Mouse (Mus musculus) heart, postnatal 0 days (tissue): ENCODE data around the gene Serpinf1. TPM values are rescaled to one million over a fixed set of nuclear protein-coding genes. Genes with fewer than 3 reads are reported as not detected.

ENCODE experiments used
- ATAC-seq: fragments of 200-750 bp; cut with Nextera tagmentation; 2 replicates; pipeline ENCODE4 v1.8.0; 2017; ENCODE audit warnings: low read depth, moderate number of reproducible peaks, moderate library complexity; ENCODE audit not compliant: insufficient read depth
- DNase-seq: peaks from one replicate; pipeline ENCODE4 v3.0.0-alpha.2; 2016; ENCODE audit warnings: low spot score
- H3K27ac ChIP-seq: fragments of 300-500 bp; sonication (generic); 2 replicates; pipeline ENCODE4 v1.5.1; 2014; ENCODE audit warnings: low read depth, mild to moderate bottlenecking
- H3K27me3 ChIP-seq: fragments of 300-500 bp; sonication (generic); 2 replicates; pipeline ENCODE4 v1.6.1; 2014; ENCODE audit warnings: low read length, mixed read lengths; ENCODE audit not compliant: control insufficient read depth, insufficient read depth
- H3K36me3 ChIP-seq: fragments of 300-500 bp; sonication (generic); replicated peaks from 2 replicates; pipeline ENCODE4 v1.6.1; 2014; ENCODE audit warnings: low read length, mixed read lengths; ENCODE audit not compliant: control insufficient read depth, insufficient read depth
- H3K4me1 ChIP-seq: fragments of 300-500 bp; sonication (generic); 2 replicates; pipeline ENCODE4 v1.6.1; 2014; ENCODE audit warnings: antibody characterized with exemption; ENCODE audit not compliant: control insufficient read depth, insufficient read depth
- H3K4me2 ChIP-seq: fragments of 300-500 bp; sonication (generic); 2 replicates; pipeline ENCODE4 v1.6.1; 2014; ENCODE audit warnings: low read depth, mild to moderate bottlenecking, low read length, moderate library complexity
- H3K4me3 ChIP-seq: fragments of 300-500 bp; sonication (generic); 2 replicates; pipeline ENCODE4 v1.5.1; 2014; ENCODE audit warnings: low read depth, low read length
- H3K9ac ChIP-seq: fragments of 300-500 bp; sonication (generic); replicated peaks from 2 replicates; pipeline ENCODE4 v1.6.1; 2014; ENCODE audit warnings: low read depth, low read length, mixed read lengths
- H3K9me3 ChIP-seq: fragments of 300-500 bp; sonication (generic); replicated peaks from 2 replicates; pipeline ENCODE4 v1.6.1; 2016; ENCODE audit warnings: low read length; ENCODE audit not compliant: control insufficient read depth
- CTCF ChIP-seq: IDR thresholded peaks from 2 replicates; pipeline ENCODE4 v1.5.1; 2016; ENCODE audit warnings: antibody characterized with exemption, control low read depth, low read depth
- EP300 ChIP-seq: IDR thresholded peaks from 2 replicates; pipeline ENCODE4 v1.6.1; 2016; ENCODE audit warnings: antibody characterized with exemption, low read depth
- WGBS: fragments of 180-500 bp; shearing (Covaris S2); extraction: QIAGEN DNeasy Blood & Tissue Kit; methylation state at CpG from one replicate; pipeline ENCODE4 v1.1.7; 2014; 5-methylcytosine and 5-hydroxymethylcytosine counted together
- polyA plus RNA-seq: library from polyadenylated mRNA; unstranded; fragments of >200 nt; fragmentation: Nextera tagmentation; extraction: Ambion mirVana; gene quantifications from 2 replicates; pipeline ENCODE4 v1.2.1, GENCODE M21; 2015
- total RNA-seq: library from RNA; depleted of rRNA; stranded (reverse); fragments of >200 nt; gene quantifications from 2 replicates; pipeline ENCODE4 v1.2.3, GENCODE M21; 2014; ENCODE audit warnings: low replicate concordance

Gene Serpinf1
- total and polyA plus RNA-seq, 2 experiments from 2014 or later, result 20.4 to 112 TPM

DNA sequence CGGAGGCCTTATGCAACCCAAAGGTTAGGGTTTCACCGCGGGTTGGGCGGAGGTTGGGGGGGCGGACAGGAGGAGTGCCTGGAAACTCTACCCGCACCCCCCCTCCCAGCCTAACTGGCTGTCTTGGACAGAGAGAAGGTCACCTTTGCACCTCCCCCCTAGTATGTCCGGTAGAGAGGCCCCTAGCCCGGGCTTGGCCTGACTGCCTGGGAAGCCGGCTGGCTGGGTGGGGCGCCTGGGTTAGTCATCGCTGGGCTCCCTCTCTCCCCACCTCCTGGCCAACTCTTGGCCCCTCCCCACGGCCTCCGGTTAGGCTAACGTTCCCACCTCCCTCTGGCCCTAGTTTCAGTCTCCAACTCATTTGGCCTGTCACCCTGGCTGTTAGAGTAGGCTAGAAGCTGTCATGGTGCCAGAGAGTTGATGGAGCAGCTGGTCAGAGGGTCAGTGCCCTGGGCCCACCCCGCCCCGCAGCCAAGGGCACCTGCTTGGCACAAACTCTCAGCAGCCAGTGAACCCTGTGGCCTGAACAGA is 39.8 kb upstream of the Serpinf1 start:
- no peak for TF ChIP-seq EP300
- no peak for TF ChIP-seq CTCF
- peaks cover 27% of the 10 kb centered on the region for H3K4me1 ChIP-seq
- H3K27ac ChIP-seq, result peak overlapping the region; percentile 97
- H3K9ac ChIP-seq, result peak overlapping the region; percentile 93
- no peaks in the 10 kb centered on the region for H3K27me3 ChIP-seq
- peak; percentile 83 for DNase-seq
- peaks cover 27% of the 10 kb centered on the region for H3K36me3 ChIP-seq
- peak overlapping the region; percentile 65 for H3K4me2 ChIP-seq
- no peaks in the 10 kb centered on the region for H3K9me3 ChIP-seq
- peak overlapping the region; percentile 87 for H3K4me3 ChIP-seq
- ATAC-seq, result peak; percentile 28
- WGBS, result 1% methylated on average over 16 of the region's 16 CpGs

DNA sequence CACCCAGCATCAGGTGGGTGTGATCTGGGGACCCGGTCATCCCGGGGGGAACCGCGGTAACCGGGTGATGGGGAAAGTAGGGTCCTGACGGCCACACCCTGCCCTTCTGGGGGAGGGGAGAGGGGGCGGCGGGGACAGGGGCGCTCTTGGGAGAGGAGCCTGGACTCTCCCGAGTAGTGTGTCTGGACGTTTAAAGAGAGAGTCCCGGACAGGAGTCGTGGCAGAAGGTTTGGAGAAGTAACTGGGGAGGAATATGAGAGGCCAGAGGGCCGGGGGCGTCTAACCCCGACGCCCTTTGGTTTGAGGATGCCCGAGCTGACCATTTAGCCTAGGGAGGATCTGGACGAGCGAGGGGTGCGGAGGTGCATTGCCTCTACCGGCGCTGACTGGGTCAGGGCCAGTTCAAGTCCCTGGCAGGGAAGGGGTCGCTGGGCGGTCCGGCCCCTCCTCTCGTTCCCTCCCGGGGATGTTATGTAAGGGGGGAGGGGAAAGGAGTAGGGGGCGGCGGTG is 39.3 kb upstream of the Serpinf1 start:
- H3K27me3 ChIP-seq, result no peaks in the 10 kb centered on the region
- H3K27ac ChIP-seq, result peak overlapping the region; percentile 97
- H3K4me1 ChIP-seq, result peaks cover 27% of the 10 kb centered on the region
- under 1% methylated on average over 30 of the region's 30 CpGs for WGBS
- no peaks in the 10 kb centered on the region for H3K9me3 ChIP-seq
- H3K4me3 ChIP-seq, result peak overlapping the region; percentile 87
- H3K9ac ChIP-seq, result peak overlapping the region; percentile 93
- peak overlapping the region; percentile 65 for H3K4me2 ChIP-seq
- ATAC-seq (peak; percentile 1), DNase-seq (no peak)
- peaks cover 27% of the 10 kb centered on the region for H3K36me3 ChIP-seq
- TF ChIP-seq EP300 (no peak), CTCF (no peak)

DNA sequence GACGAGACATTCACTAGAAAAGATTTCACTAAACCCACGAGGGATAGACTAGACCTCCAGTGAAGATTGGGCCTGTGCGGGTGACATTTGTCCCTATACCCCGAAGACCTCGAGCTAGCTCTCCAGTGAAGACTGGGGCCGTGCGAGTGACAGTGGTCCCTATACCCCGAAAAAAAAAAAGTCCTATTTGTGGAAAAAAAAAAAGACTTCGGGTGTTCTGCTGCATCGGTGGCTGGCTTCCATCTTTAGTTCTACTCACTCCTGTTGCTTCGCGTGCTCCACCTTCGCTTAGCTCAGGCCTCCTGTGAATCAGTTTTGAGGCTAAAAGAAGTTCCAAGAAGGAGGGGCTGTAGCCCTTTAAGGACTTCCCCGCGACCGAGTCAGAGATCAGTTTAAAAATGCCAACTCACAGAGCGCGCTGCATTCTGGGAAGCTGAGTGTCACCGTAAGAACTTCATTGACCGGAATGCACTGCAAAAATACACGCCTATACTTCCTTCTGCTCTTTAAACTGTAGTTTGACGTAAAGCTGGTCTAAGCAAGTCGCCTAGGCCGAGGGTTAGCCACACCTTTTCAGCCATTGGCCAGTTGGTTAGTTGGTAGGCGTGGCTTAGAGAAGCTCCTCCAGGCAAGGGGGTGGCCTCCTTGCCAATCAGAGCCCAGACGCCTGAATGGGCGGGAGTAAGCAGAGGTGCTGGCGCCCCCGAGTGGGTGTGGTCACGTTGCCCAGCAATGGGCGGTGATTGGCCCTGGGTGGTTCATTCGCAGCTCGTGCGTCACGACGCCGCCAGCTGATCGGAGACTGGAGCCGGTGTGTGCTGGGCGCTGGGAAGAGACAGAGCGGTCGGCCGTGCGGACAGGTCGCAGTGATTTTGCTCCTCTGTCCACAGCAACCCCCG is 38.6 kb upstream of the Serpinf1 start, which contains the start of gene Tlcd2:
Gene Tlcd2, plus strand, starts transcription at position 872 of the 899 bp plus-strand sequence.
- DNase-seq (peak; percentile 100), ATAC-seq (peak; percentile 87)
- Histone ChIP-seq H3K27me3 (no peaks in the 10 kb centered on the region), H3K9me3 (no peaks in the 10 kb centered on the region), H3K4me2 (peak within 1 kb of the TSS; percentile 86), H3K4me3 (peak within 1 kb of the TSS; percentile 87), H3K27ac (peak within 1 kb of the TSS; percentile 97), H3K9ac (peak within 1 kb of the TSS; percentile 93), H3K36me3 (peaks cover 27% of the 10 kb centered on the region), H3K4me1 (peaks cover 27% of the 10 kb centered on the region)
- TF ChIP-seq EP300, result peak; percentile 44
- TF ChIP-seq CTCF, result no peak
- under 1% methylated on average over 46 of the region's 46 CpGs for WGBS

DNA sequence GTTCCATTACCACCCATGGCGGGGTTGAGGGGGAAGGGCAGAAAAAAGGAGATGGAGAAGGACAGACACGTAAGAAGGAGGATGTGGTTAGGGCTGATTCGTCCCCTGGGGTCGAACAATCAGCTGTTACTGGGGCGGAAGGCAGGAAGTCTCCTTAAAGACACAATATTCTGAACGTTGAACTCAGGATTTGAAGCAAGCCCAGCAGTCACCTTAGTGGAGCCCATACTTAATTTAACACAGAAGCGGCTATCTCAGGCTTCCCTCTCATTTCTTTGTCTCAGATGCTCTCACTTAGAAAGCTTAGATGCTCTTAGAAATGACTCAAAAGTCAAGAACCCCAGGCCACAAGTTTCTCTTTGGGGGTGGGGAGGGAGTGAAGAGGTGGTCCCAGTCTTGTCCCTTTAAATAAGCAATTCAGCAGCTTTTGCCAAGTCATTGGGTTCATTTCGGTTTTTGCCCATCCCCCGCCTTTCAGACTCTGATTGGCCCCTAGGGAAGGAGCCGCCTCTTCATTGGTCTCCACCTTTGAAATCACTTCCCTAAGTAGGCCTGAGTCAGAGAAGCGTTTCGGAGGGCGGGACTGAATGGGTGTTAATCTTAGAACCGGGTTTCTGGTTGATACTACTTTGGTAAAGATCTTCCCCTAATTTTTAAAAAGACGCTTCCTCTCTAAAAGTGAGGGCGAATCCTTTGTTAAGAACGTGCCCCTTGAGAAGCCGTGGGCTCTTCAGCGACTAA is 37.8 kb upstream of the Serpinf1 start:
- Histone ChIP-seq H3K9ac (peak overlapping the region; percentile 53), H3K4me3 (peak overlapping the region; percentile 46), H3K9me3 (no peaks in the 10 kb centered on the region), H3K4me1 (peaks cover 27% of the 10 kb centered on the region), H3K27me3 (no peaks in the 10 kb centered on the region), H3K36me3 (peaks cover 19% of the 10 kb centered on the region), H3K4me2 (peak overlapping the region; percentile 86), H3K27ac (peak overlapping the region; percentile 97)
- peak; percentile 21; the same call in 1 of the 2 replicates for ATAC-seq
- DNase-seq, result peak; percentile 98
- TF ChIP-seq EP300 (no peak; the same call in 1 of the 2 replicates), CTCF (no peak)
- 5% methylated on average over 19 of the region's 19 CpGs for WGBS

DNA sequence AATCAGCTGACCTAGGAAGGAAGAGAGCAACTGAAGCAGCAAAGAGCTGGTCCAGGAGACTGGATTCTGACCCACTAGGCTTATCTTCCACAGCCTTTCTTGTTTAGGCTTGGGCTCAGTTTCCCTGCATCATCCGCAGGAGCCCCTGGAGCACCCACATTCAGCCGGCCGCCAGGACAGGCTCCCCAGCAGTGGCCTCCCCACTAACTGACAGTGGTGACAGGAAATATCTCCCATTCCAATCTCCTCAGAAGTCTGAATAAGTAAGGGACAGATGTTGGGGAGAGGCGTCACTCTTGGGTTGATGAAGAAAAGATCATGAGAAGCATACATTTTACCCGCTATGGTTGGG is 37.2 kb upstream of the Serpinf1 start:
- Histone ChIP-seq H3K27me3 (no peaks in the 10 kb centered on the region), H3K4me1 (peaks cover 32% of the 10 kb centered on the region), H3K9me3 (no peaks in the 10 kb centered on the region), H3K4me3 (no peak overlapping the region), H3K4me2 (peak overlapping the region; percentile 86), H3K27ac (peak overlapping the region; percentile 97), H3K9ac (no peak overlapping the region), H3K36me3 (peaks cover 14% of the 10 kb centered on the region)
- no peak for DNase-seq
- ATAC-seq, result no peak
- 14% methylated on average over 5 of the region's 5 CpGs for WGBS
- TF ChIP-seq CTCF (no peak), EP300 (no peak)
